ENCODE assay signal across 14 mouse cellular contexts in genomic region chr16:30749841-30750240, GRCm38 (mm10).
A peak's percentile ranks its signal among the peaks of the same experiment; 100 is the strongest.
DNase-seq lines count a peak whose midpoint lies in the region; ATAC-seq lines count a peak whose summit lies in the region.
"Had no signal": no experiment of that assay in that cellular context is flagged by ENCODE, and none has a peak within 500 bp of the region (broad histone marks: within the 10 kb centered on the region; RNA-seq: fewer than 3 reads in every experiment).

No protein-coding gene starts in this region.

- no peak for DNase-seq in frontal cortex, postnatal 10 days (ENCODE audit: low spot score in 2 of 2)
- peak; percentile 50 to 63 for DNase-seq in adrenal gland, postnatal 36 days
- DNase-seq in cerebellum, adult 9-10 months: peak; percentile 46
- no peak for DNase-seq in lung, postnatal 14 days
- DNase-seq in heart, adult 9 months (ENCODE audit: low spot score in 2 of 2): no peak
- no peak for DNase-seq in natural killer cell, adult 2 months (ENCODE audit: low spot score in 2 of 2)
- DNase-seq: gastrocnemius, postnatal 10 days; heart, adult 2 months; kidney, adult 18-20 months; lung, embryonic 14.5 days; lung, postnatal 4 days; thymus, postnatal 36 days had no signal

- peak; percentile 20; the same call in 1 of the 2 replicates for ATAC-seq in frontal cortex, adult (ENCODE audit: low TSS enrichment)
- ATAC-seq: liver, embryonic 12.5 days had no signal

Comparison
In these comparisons a context has a peak if more than half of its experiments do, and no peak if none do; other contexts are left out.
1. DNase-seq: peak in adrenal gland, postnatal 36 days (2 of 2) and cerebellum, adult 9-10 months (single experiment); none in frontal cortex, postnatal 10 days (0 of 2), lung, postnatal 14 days (single experiment), heart, adult 9 months (0 of 2) and natural killer cell, adult 2 months (0 of 2).